Mouse (Mus musculus) layer of hippocampus, adult 18-20 months (tissue): ENCODE measurements around the gene Flrt1. TPM values are rescaled to one million over a fixed set of nuclear protein-coding genes. Genes with fewer than 3 reads are reported as not detected.
"Not testable (repeated sequence)": the region's sequence is repeated elsewhere in the genome, so short reads cannot be mapped to it uniquely, and the experiment has no call there.

Experiments used
- DNase-seq, 2 experiments: peaks; one replicate each; pipeline ENCODE4 v3.0.0; 2022; ENCODE audit warnings: low spot score in 2 of 2
- total RNA-seq, 2 experiments: library from RNA; stranded (reverse); gene quantifications; 2 replicates each; pipeline ENCODE4 v1.2.3; 2021

Flrt1 gene
- total RNA-seq, 2 experiments from 2014 or later: 21.6 to 22.0 TPM

DNA sequence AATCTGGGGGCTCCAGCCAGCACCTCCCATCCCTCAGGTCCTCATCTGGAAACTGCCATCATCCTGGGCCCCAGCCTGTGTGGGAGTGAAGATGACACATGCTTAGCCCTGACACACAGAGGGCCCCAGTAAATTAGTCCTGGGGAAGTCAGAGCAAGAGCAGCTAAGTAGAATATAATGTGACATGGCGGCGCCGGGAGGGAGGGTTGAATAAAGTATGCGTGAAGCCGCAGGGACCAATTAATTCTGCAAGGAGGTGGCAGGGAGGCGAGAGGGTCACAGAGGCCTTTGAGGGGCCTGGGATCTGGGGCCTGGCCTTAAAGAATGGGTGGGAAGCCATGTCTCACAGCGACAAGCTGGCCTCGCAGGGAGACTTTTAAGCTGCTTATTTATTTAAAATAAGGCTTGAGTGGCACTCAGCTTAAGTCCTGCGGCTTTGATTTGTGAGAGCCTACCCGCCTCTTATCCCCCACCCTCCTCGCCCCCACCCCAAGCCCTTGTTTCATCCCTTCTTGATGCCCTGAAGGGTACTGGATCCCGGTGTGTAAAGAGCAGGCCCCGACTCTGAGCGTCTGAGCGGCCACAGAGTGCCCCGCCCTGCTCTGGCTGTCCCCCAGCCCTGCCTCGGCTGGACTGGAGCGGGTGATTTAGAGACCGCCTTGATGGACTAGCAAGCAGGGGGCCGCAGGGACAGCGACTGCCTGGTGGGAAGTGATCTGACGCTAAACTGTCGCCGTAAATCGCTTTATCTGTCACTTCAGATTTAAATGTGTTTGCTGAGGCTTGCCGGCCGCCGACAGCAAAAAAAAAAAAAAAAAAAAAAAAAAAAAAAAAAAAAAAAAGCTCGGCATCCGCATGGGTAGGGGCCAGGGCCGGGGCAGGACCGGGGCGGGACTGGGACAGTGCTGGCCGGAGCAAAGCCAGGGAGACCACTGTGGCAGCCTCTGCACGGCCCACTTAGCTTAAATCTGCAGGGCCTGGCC is 35.5 kb downstream of the Flrt1 start:
- DNase-seq: no peak

DNA sequence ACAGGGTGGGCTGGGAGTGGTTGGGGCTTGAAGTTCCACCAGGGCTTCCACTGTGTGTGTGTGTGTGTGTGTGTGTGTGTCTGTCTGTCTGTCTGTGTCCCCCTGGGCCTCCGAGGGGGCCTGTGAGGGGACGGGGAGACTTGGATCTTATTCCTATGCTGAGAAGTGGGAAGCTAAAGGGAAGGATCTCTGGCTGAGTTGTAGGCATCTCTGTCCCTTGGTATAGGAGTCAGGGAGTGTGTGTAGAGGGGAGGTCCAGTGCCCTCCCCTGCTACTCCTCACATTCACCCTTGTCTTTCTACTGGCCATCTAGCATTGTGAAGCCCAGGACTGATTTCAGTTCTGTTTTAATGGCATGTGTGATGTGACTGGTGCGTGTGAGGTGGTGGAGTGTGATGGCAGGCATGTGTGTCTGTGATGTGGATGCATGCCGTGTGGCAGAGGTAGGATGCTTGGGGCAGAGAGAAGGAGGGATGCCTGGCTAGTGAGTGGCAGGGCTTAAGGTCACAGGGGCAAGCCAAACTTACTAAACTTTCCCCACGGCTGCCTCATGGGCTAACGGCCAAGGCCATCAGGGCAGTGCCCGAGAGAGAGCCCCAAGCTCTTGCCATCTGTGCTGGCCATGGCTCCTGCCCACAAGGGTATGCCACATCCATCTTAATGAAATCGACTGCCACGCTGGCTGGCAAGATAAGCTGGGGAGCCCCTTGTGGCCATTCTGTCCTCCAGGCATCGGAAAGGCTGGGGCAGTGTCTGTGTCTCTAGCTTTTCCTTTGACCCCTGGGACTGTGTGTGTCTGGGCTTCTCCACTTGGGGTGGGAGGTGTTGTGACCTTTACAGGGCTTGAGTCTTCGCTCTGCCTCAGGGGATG is 36.6 kb downstream of the Flrt1 start:
- DNase-seq: no peak

DNA sequence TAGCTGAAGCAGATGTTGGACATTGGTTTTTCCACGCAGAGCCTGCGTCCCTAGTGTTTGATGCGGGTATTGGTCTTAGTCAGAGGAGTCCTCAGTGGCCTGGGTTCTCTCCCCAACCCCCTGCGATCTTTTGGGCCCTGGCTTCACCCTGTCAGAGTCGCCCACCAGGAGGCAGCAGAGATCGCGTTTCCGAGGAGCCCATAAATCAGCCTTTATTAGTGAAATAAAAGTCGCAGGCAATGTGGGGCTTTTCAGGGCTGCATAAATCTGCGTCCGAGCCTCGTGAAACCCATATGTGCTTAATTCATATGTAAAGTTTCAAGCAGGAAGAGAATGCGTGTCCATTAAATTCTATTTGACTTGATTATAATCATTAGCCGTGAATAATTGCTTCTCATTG is 37.4 kb downstream of the Flrt1 start:
- DNase-seq: peak in 1 of 2 experiments; percentile 87

DNA sequence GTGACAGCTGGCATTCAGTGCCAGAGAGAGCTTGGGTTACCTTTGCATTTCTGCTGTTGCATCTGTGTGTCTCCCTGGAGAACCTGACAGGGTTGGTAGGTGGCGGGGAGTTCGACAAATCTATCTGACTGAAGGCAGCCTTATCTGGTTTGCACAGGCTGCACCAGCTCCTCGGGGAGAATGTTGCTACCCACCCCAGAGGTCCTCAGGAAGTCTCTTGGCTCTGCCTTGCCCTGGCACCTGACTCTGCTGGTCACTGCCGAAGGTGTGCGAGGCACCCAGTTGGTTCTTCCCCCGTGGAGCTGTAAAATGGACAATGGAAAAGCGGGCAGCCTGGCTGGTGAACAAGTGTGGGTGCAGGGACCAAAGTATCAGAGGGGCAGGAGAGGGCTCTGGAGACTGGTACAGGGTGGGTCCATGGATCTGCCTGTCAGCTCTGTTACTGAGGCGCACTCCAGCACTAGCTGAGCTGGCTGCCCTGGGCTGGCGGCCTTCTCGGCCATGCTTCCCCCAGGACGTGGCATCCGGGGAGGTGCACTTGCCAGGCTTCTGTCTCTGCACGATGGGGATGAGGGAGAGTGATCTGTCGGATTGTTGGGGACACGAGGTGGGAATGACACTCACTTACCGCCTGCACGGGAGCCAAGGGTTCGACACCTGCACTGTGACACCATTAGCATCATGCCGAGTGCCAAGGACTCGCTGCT is 38.0 kb downstream of the Flrt1 start:
- DNase-seq: no peak

DNA sequence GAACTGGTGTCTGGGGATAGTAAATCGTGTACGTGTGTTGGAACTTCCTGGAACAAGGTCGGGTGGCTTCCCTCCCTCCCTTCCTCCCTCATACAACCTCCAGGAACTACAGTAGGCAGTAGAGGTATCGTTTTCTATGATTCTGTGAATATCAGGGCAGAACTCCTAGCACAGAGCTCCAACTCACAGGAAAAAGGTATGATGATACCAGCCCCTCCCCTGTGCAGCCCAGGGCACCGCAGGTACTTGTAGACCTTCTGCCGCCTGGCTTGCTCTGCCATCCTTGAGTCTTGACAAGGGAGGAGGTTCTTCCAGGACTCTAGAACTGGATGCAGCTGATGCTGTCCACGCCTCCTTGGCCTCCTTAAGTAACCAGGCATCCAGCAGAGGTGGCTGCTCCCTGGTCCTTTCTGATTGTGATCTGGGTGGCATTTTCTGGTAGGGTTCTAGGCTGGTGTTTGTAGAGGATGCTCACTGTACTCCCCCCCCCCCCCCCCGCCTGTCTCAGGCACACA is 38.6 kb downstream of the Flrt1 start:
- DNase-seq: no peak

DNA sequence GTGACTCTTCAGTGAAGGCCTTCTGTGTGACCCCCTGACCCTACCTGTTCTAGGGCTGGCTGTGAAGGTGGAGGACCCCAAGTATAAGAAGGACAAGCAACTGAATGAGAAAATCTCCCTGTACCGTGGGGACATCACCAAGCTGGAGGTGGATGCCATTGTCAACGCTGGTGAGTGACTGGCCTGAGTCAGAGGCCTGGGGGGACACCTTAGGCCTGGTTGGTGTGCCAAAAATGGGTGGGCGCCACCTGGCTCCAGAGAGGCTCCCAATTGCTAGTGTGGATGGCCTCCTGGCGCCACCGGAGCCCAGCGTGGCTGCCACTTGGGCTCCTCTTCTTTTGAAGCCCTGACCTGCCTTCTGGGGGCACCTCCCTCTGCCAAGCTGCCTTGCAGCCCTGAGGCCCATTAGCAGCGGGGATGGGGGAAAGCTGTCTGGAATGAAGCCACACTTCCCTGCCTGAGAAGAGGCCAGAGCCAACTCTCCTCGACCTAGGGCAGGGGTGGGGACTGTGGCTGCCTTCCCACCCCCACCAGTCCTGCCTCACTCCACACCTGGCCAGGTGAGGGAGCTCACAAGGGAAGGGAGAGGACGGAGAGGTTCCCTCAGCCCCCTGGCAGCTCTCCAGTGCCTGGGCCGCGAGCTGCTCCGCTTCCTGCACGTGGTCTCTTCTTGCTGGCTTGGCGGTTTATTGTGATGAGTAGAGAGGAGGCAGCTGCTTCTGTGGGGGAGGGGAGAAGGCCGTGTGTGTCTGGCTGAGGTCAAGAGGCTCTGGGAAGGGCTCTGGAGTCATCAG is 39.3 kb downstream of the Flrt1 start:
- no peak for DNase-seq

DNA sequence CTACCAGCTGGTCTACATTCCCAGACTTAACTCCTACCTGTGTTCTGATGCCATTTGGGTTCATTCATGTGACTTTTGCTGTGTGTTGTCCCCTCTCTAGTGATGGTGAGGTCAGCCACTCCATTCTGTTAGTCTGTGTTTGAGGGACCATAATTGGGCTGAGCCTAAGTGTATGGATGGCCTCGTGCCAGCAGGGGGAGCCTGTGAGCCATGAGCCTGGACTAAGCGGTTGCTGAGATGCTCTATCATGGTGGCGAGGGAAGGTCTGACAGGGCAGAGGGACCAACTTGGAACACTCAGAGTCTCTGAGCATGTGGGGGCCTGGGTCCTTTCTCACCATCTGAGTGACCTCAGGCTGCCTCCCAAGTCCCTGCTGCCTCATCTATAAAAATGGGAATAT is 41.0 kb downstream of the Flrt1 start:
- DNase-seq: peak; percentile 73 to 88

DNA sequence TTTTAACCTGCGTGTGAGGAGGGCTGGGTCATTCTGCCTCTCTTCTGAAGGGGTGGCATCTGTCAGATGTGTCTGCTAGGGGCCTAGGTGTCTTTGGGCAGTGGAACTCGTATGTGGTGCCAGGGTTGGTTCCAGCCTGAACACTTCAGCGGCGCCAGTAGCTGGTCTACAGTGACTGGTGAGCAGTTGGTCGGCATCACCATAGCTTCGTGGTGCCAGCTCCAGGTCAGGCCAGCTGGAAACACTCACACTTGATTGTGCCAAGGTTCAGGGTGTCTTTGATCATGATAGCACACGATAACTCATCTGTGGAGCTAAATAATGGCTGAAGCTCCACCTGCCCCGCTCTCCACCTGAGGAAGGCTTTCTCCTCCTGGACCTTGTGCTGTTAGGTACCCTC is 42.6 kb downstream of the Flrt1 start:
- no peak for DNase-seq

DNA sequence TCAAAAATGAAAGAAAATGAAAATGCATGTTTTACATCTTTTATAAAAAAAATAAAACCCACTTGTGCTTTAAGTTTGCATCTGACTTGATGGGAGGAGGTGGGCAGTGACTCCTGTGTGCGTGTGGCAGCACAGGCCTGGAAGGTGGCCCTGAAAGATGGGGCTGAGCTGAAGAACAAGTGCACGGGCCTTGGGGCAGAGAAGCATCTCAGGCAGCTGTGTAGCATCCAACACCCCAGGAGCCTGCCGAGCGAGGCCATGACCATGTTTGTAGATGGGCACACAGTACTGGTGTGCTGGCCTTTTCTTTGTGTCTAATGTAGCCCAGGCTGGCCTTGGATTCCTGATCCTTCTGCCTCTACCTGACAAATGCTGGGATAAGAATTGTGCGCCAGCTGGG is 43.4 kb downstream of the Flrt1 start:
- DNase-seq: no peak

DNA sequence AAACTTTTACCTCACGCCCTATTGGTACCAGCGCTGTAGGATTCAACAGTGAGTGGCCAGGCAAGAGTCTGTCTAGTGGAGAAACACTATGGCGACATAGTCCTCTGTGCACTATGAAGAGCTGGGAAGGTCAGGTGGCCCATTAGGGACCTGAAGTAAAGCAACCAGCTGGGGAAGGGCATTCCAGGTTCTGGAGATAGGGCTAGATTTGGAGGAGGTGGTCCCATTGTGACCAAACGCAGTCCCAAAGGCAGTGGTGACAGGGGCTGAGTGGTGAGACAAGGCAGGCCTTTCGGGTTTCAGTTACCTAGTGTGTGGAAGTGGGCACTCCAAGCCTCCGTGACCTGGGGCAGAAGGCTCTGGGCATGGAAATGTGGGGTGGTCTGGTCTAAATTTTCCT is 47.0 kb downstream of the Flrt1 start:
- no peak for DNase-seq

DNA sequence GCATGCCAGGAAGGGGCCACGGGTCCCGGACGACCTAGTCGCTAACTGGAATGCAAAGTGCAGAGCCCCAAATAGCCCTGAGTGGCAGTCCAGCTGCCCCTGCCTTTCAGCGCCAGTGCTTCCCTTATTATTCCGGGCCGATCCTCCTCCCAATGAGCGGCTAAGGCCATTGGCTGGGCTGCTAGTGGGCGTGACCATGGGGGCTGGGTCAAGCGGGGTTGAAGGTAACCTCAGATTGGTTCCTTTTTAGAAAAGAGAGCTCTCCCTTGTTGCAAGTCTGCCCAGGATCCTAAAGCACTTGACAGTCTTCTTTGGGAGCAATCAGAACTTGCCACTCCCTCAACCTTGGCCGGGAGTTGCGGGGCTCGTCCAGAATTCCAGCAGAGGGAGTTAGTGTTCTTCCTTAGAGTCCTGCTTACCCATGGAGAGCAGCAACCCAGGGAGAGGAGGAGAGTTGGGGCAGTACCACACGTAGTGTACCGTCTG is 47.8 kb downstream of the Flrt1 start:
- DNase-seq: peak; percentile 44 to 63

DNA sequence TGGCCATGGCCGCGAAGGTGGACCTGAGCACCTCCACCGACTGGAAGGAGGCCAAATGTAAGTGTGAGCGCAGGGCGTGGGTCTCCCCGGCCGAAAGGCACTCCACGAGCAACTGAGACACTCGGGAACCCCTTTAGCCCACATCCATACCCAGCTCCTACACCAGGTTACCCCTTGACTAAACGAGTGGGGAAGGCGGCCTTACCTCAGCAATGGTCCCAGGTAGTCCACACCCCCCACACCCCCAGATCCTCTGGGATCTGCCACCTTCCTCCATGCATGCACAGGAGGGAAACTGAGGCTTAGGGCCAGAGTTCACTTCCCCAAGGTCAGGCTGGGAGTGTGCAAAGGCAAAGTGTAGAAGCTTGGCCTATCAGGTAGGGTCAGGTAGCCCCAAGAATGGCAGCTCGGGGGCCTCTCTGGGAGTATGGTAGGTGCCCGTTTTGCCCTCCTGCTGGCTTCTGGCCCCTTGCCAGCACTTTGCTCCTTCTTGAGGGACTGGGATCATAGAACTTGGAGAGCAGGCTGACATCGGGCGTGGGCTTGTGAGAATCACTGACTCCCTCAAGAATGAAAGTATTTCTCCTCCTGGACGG is 48.3 kb downstream of the Flrt1 start:
- DNase-seq: no peak

DNA sequence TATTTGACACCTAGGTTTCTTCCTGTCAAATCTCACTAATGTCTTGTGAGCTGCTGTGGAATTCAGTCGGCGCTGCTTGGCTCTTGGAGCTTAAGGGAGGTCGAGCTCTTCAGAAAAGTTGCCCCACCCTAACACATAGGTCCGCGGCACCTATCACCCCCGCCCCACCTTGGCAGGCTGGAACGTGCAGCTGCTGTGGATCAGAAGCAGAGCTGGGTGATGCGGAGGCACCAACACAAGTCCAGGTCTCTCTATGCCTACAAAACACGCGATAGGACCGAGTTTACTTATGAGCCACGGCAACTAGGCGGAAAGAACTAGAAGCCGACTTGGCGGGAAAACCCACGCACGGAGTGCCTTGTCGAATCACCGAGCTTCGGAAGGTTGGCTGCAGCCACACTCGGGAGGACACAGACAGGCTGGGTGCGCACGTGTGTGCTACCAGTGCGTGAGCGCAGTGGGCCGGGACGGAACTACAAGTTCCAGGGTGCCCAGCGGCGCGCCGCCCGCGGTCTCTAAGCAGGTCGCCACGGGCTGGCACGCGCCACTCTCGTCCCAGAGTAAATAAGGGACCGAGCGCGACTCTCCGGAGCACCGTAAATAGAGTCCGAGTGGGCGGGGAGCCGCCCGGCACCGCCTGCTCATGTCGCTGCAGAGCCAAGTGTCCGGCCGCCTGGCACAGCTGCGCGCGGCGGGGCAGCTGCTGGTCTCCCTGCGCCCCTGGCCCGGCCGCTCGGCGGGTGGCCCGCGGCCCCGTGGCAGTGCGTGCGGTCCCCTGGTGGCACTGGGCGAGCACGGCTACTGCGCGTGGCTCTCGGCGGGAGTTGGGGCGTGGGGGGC is 49.1 kb downstream of the Flrt1 start, which contains the start of gene Macrod1:
Macrod1 (plus strand) TSS at position 563 of the 840 bp plus-strand sequence.
- DNase-seq: peak; percentile 72 to 85

DNA sequence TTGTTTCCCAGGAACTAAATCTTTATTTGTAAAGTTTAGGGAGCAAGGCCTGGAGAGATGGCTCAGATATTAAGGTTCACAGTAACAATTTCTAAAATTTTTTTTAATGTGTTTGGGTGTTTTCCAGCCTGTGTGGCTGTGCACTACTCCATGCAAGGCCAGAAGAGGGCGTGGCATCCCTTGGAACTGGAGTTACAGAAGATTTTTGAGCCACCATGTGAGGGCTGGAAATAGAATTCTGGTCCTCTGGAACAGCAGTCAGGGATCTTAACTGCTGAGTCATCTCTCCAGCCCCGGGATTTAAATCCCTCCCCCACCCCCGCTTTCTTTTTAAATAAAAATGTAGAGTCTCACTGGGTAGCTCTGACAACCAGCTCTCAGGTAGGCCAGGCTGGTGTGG is 50.4 kb downstream of the Flrt1 start:
- DNase-seq: no peak

DNA sequence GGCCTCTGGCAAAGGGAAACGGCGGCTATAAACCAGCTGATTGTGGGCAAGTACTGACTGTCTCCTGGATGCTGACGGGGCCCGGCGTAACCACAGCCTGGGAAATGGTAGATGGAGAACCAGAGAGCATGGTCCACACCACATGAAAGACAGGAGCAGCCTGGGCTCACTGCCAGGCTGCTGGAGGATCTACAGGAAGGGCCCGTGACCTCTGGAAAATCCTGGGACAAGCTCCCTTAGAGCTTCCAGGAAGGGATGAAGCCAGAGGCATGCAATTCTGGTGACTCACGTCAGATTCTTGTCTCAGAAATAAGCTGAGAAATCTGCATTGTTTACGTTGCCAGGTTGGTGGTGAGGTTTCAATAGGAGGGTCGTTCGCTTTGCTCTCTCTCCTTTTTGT is 50.8 kb downstream of the Flrt1 start:
- DNase-seq: no peak

DNA sequence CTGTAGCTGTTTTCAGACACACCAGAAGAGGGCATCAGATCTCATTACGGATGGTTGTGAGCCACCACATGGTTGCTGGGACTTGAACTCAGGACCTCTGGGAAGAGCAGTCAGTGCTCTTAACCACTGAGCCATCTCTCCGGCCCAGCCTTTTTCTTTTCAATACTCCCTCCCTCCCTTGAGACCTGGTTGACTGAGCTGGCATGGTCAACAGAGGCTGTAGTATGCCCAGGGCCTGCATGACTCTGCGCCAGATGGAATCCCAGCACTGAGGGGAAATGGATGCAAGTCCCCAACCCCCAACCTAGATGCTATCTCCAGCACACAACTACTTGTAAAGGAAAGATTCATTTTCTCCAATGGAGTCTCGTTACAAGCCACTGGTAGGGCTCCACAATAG is 52.1 kb downstream of the Flrt1 start:
- DNase-seq: not testable (repeated sequence)

DNA sequence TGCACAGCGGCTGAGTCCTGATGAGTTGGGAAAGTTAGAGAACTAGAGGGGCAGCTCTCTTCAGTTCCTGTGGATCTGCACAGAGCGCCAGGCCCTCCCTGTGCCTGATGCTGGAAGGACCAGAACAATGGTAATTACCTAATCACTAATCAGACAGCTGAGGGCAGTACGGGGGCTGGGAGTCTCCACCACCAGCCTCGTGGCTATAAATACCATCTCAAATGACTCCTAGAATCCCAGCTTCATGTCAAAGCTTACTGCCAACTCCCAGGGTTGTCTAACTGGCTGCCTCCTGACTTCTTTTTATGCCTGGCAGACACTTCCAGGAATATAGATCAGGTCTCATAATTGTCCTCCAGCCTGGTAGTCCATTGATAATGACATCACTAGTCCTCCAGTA is 60.8 kb downstream of the Flrt1 start:
- DNase-seq: no peak

DNA sequence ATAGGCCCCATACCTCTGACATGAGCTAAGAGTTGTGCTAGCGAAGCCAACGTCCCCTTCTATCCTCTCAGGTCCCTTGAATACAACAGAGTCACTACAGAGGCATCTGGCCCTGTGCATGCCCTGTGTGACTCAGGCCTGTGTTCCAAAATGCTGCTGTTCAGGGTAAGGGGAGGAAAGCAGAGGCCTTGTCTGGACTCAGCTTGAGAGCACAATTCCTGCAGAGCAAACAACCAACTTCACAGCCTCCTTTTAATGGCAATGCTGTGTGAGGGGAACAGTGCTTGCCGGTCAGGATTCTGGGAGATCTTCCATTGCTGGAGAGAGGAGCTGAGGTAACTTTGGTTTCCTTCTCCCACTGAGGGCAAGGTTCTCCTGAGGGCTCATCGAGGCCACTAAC is 61.2 kb downstream of the Flrt1 start:
- no peak for DNase-seq
